Mouse (Mus musculus) megakaryocyte, embryonic 14.5 days (primary cell): Measurements from ENCODE around the gene Ubqln4.

Experiments
- FLI1 ChIP-seq: IDR thresholded peaks from 2 replicates; pipeline ENCODE4 v1.6.1; 2012; ENCODE audit warnings: low read length, inconsistent platforms, mixed read lengths
- GATA1 ChIP-seq: IDR thresholded peaks from 3 replicates; pipeline ENCODE4 v1.6.1; 2012; ENCODE audit warnings: mixed read lengths, low read length, inconsistent platforms, borderline replicate concordance

- TF ChIP-seq GATA1 (no peak), FLI1 (no peak)
Measured at GRCm38 (mm10) chr3:88535527-88535926, 18.0 kb upstream of the Ubqln4 start.
